Mouse (Mus musculus) C2C12 (cell line): ENCODE data around the gene Aanat. TPM values are rescaled to one million over a fixed set of nuclear protein-coding genes. Genes with fewer than 3 reads are reported as not detected.

Source experiments
- H3K27me3 ChIP-seq: one replicate; pipeline ENCODE4 v1.6.1; 2011; ENCODE audit not compliant: control insufficient read depth, insufficient read depth, insufficient read length
- H3K36me3 ChIP-seq: one replicate; pipeline ENCODE4 v1.6.1; 2011; ENCODE audit not compliant: control insufficient read depth, insufficient read depth
- H3K4me3 ChIP-seq: one replicate; pipeline ENCODE4 v1.5.1; 2011; ENCODE audit warnings: mild to moderate bottlenecking, control low read depth; ENCODE audit not compliant: poor library complexity, insufficient read depth, severe bottlenecking
- H3K79me2 ChIP-seq: one replicate; pipeline ENCODE4 v1.6.1; 2011; ENCODE audit not compliant: control insufficient read depth, insufficient read depth
- H3K79me3 ChIP-seq: one replicate; pipeline ENCODE4 v1.6.1; 2011; ENCODE audit warnings: low read depth, control low read depth
- H3ac ChIP-seq: one replicate; pipeline ENCODE3; 2011; ENCODE audit warnings: low read depth; ENCODE audit not compliant: control insufficient read depth, insufficient read length
- CEBPB ChIP-seq: IDR thresholded peaks from one replicate; pipeline ENCODE4 v1.6.1; 2011; ENCODE audit warnings: low read depth, mild to moderate bottlenecking, control low read depth, moderate library complexity
- CTCF ChIP-seq: IDR thresholded peaks from one replicate; pipeline ENCODE4 v1.5.1; 2011; ENCODE audit not compliant: control insufficient read depth, insufficient read depth, insufficient read length
- FOSL1 ChIP-seq: IDR thresholded peaks from one replicate; pipeline ENCODE4 v1.8.0; 2011; ENCODE audit warnings: mild to moderate bottlenecking, low read length; ENCODE audit not compliant: poor library complexity, insufficient read depth, severe bottlenecking
- MAX ChIP-seq: IDR thresholded peaks from one replicate; pipeline ENCODE4 v1.6.1; 2011; ENCODE audit warnings: mild to moderate bottlenecking, control low read depth
- MYOD1 ChIP-seq: IDR thresholded peaks from one replicate; pipeline ENCODE4 v1.6.1; 2011; ENCODE audit warnings: low read depth; ENCODE audit not compliant: control insufficient read depth, insufficient read length
- MYOG ChIP-seq: IDR thresholded peaks from one replicate; pipeline ENCODE4 v1.6.1; 2011; ENCODE audit not compliant: control insufficient read depth, insufficient read length; ENCODE audit errors: extremely low read depth
- USF1 ChIP-seq: IDR thresholded peaks from one replicate; pipeline ENCODE4 v1.6.1; 2011; ENCODE audit warnings: low read depth, mild to moderate bottlenecking, control low read depth, moderate library complexity
- polyA plus RNA-seq: library from polyadenylated mRNA; unstranded; fragments of >200 nt; fragmentation: generic; extraction: Trizol; gene quantifications from one replicate; pipeline ENCODE4 v1.2.1, GENCODE M21; 2012; ENCODE audit warnings: missing spikeins

Aanat gene
- polyA plus RNA-seq, 1 experiment, result not detected

DNA sequence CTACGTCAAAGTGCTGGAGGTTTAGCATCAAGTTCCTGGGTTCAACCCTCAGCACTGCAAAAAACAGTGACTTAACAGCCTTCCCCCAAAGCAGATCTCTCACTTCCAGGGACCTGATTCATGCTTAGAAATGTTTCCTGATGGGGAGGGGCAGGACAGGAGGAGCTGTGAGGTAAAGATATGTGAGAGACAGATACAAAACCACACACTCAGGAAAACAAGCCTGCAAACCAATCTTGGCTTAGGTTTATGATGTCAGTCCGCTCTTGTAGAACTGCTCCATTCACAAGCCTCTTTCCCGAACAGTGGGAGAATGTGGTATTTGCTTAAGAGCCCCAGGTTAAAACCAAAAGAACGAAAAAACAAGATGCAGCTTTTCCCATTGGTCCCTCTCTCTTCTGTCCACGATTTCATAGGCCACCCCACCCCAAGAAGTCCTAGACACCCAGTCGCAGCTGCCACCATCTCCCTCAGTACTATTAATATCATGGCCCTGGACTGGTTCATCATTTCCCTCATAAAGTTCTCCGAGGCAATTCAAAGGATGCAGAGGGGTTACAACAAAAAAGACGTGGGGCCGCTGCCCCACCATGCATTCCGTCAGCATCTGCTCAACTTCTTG is 6.1 kb upstream of the Aanat start:
- peaks cover 54% of the 10 kb centered on the region for H3K79me3 ChIP-seq
- TF ChIP-seq MYOG, result no peak
- TF ChIP-seq FOSL1, result no peak
- TF ChIP-seq CEBPB, result no peak
- no peak for TF ChIP-seq MAX
- TF ChIP-seq USF1, result no peak
- no peak for TF ChIP-seq MYOD1
- no peak for TF ChIP-seq CTCF
- peaks cover 4% of the 10 kb centered on the region for H3K36me3 ChIP-seq
- no peaks in the 10 kb centered on the region for H3K27me3 ChIP-seq
- peak overlapping the region; percentile 85 for H3K4me3 ChIP-seq
- peak overlapping the region; percentile 87 for H3ac ChIP-seq
- H3K79me2 ChIP-seq, result peaks cover 61% of the 10 kb centered on the region

- Histone ChIP-seq H3K27me3 (no peaks in the 10 kb centered on the region), H3ac (peak overlapping the region; percentile 87), H3K4me3 (peak overlapping the region; percentile 85), H3K79me2 (peaks cover 54% of the 10 kb centered on the region), H3K36me3 (peaks cover 4% of the 10 kb centered on the region), H3K79me3 (peaks cover 47% of the 10 kb centered on the region)
- TF ChIP-seq FOSL1, result no peak
- no peak for TF ChIP-seq USF1
- TF ChIP-seq CEBPB, result no peak
- no peak for TF ChIP-seq MYOG
- no peak for TF ChIP-seq MAX
- no peak for TF ChIP-seq CTCF
- TF ChIP-seq MYOD1, result no peak
These were observed 5.4 kb upstream of the Aanat start for GRCm38 (mm10) chr11:116580711-116581375.

GRCm38 (mm10) chr11:116581376-116581814 is 4.8 kb upstream of the Aanat start, which contains the start of gene Ube2o:
Gene Ube2o (minus strand): TSS chr11:116581447.
- peaks cover 48% of the 10 kb centered on the region for H3K79me2 ChIP-seq
- H3K36me3 ChIP-seq, result peaks cover 4% of the 10 kb centered on the region
- TF ChIP-seq CTCF, result peak; percentile 19
- TF ChIP-seq CEBPB, result no peak
- peak within 1 kb of the TSS; percentile 87 for H3ac ChIP-seq
- no peaks in the 10 kb centered on the region for H3K27me3 ChIP-seq
- peaks cover 42% of the 10 kb centered on the region for H3K79me3 ChIP-seq
- peak within 1 kb of the TSS; percentile 85 for H3K4me3 ChIP-seq

GRCm38 (mm10) chr11:116585682-116586081 is 550 bp upstream of the Aanat start:
- no peaks in the 10 kb centered on the region for H3K27me3 ChIP-seq
- peaks cover under 1% of the 10 kb centered on the region for H3K79me3 ChIP-seq
- peaks cover 6% of the 10 kb centered on the region for H3K79me2 ChIP-seq
- TF ChIP-seq MYOD1 (no peak), FOSL1 (no peak), USF1 (no peak), MAX (no peak), MYOG (no peak), CEBPB (no peak), CTCF (no peak)
- H3K36me3 ChIP-seq, result no peaks in the 10 kb centered on the region
- H3K4me3 ChIP-seq, result no peak overlapping the region
- no peak overlapping the region for H3ac ChIP-seq

- TF ChIP-seq CTCF, result peak; percentile 55
- TF ChIP-seq USF1, result no peak
- Histone ChIP-seq H3K79me2 (no peaks in the 10 kb centered on the region), H3K36me3 (no peaks in the 10 kb centered on the region), H3ac (no peak overlapping the region), H3K79me3 (no peaks in the 10 kb centered on the region), H3K4me3 (no peak overlapping the region), H3K27me3 (no peaks in the 10 kb centered on the region)
These were observed 784 bp downstream of the Aanat start for GRCm38 (mm10) chr11:116586801-116587631.
